Mouse (Mus musculus) embryo, embryonic 10.5 days (tissue): ENCODE data around the gene Gm26661.

Experiments used
- DNase-seq: peaks from one replicate; pipeline ENCODE4 v3.0.0-alpha.2; 2015; ENCODE audit warnings: low spot score

Gene Gm26661

GRCm38 (mm10) chr14:7821341-7821740, 30.0 kb downstream of the Gm26661 start:
- no peak for DNase-seq

GRCm38 (mm10) chr14:7822693-7823092, 31.3 kb downstream of the Gm26661 start:
- DNase-seq, result peak; percentile 88

- no peak for DNase-seq
Observed at GRCm38 (mm10) chr14:7824651-7825268, 33.4 kb downstream of the Gm26661 start.

- DNase-seq, result peak; percentile 42
Observed at GRCm38 (mm10) chr14:7826151-7826937, 35.0 kb downstream of the Gm26661 start.

- no peak for DNase-seq
Observed at GRCm38 (mm10) chr14:7829181-7829580, 37.8 kb downstream of the Gm26661 start.

GRCm38 (mm10) chr14:7831770-7832439, 40.5 kb downstream of the Gm26661 start:
- no peak for DNase-seq

GRCm38 (mm10) chr14:7832440-7832783, 41.0 kb downstream of the Gm26661 start:
- DNase-seq, result no peak

GRCm38 (mm10) chr14:7833458-7833857, 42.1 kb downstream of the Gm26661 start:
- DNase-seq, result no peak

- DNase-seq, result no peak
Observed at GRCm38 (mm10) chr14:7838564-7839089, 47.2 kb downstream of the Gm26661 start.

- no peak for DNase-seq
Observed at GRCm38 (mm10) chr14:7839950-7840514, 48.6 kb downstream of the Gm26661 start.
